Mouse (Mus musculus) testis, adult 2 months (tissue): ENCODE measurements at regions not wholly inside any gene's neighbourhood (a gene's known extent, or its start where the extent isn't known, plus 50 kb on each side); places are given as distances from the start of the nearest gene placed in this dataset.

Source experiments
- H3K27ac ChIP-seq: fragments of 200-500 bp; 2 replicates; pipeline ENCODE4 v1.5.1; 2012; ENCODE audit warnings: low read depth, low read length; ENCODE audit not compliant: control insufficient read depth, insufficient read depth
- H3K27me3 ChIP-seq: fragments of 200-500 bp; 2 replicates; pipeline ENCODE4 v1.6.1; 2012; ENCODE audit warnings: mild to moderate bottlenecking, low read length, moderate library complexity; ENCODE audit not compliant: control insufficient read depth, insufficient read depth
- H3K36me3 ChIP-seq: fragments of 200-500 bp; 2 replicates; pipeline ENCODE4 v1.6.1; 2012; ENCODE audit warnings: mild to moderate bottlenecking, low read length; ENCODE audit not compliant: control insufficient read depth, insufficient read depth
- H3K4me1 ChIP-seq: fragments of 200-500 bp; 2 replicates; pipeline ENCODE4 v1.6.1; 2012; ENCODE audit warnings: low read length; ENCODE audit not compliant: control insufficient read depth, insufficient read depth
- H3K4me3 ChIP-seq: fragments of 200-500 bp; 2 replicates; pipeline ENCODE4 v1.5.1; 2012; ENCODE audit warnings: low read depth, mild to moderate bottlenecking, low read length, moderate library complexity, mixed read lengths; ENCODE audit not compliant: control insufficient read depth
- CTCF ChIP-seq: fragments of 200-500 bp; IDR thresholded peaks from 2 replicates; pipeline ENCODE4 v1.5.1; 2012; ENCODE audit warnings: low read depth, mild to moderate bottlenecking, inconsistent platforms, low read length, moderate library complexity; ENCODE audit not compliant: control insufficient read depth, insufficient read depth, insufficient replicate concordance
- POLR2A ChIP-seq: fragments of 200-500 bp; IDR thresholded peaks from 2 replicates; pipeline ENCODE4 v1.6.1; 2012; ENCODE audit warnings: low read depth, mild to moderate bottlenecking, inconsistent platforms, low read length, moderate library complexity; ENCODE audit not compliant: control insufficient read depth

GRCm38 (mm10) chr13:103417256-103417655, 83.0 kb upstream of the Mast4 start:
- Histone ChIP-seq H3K4me3 (no peak overlapping the region), H3K27me3 (no peaks in the 10 kb centered on the region)

GRCm38 (mm10) chr13:103415335-103415734, 81.0 kb upstream of the Mast4 start:
- Histone ChIP-seq H3K4me1 (no peaks in the 10 kb centered on the region), H3K27ac (no peak overlapping the region), H3K36me3 (no peaks in the 10 kb centered on the region), H3K4me3 (no peak overlapping the region), H3K27me3 (no peaks in the 10 kb centered on the region)
- TF ChIP-seq POLR2A (no peak), CTCF (no peak)

More at GRCm38 (mm10) chr13:103417256-103417655, 83.0 kb upstream of the Mast4 start:
- Histone ChIP-seq H3K27ac (no peak overlapping the region), H3K4me1 (peaks cover 6% of the 10 kb centered on the region), H3K36me3 (no peaks in the 10 kb centered on the region)
- TF ChIP-seq POLR2A (no peak), CTCF (no peak)

GRCm38 (mm10) chr13:103412566-103412965, 78.3 kb upstream of the Mast4 start:
- TF ChIP-seq POLR2A (no peak), CTCF (no peak)

GRCm38 (mm10) chr13:103409286-103409685, 75.0 kb upstream of the Mast4 start:
- TF ChIP-seq POLR2A: no peak
- TF ChIP-seq CTCF: no peak
- Histone ChIP-seq H3K27ac (no peak overlapping the region), H3K4me3 (no peak overlapping the region), H3K4me1 (no peaks in the 10 kb centered on the region), H3K27me3 (no peaks in the 10 kb centered on the region), H3K36me3 (no peaks in the 10 kb centered on the region)

More at GRCm38 (mm10) chr13:103412566-103412965, 78.3 kb upstream of the Mast4 start:
- H3K4me3 ChIP-seq: no peak overlapping the region
- no peaks in the 10 kb centered on the region for H3K27me3 ChIP-seq
- no peaks in the 10 kb centered on the region for H3K36me3 ChIP-seq
- no peak overlapping the region for H3K27ac ChIP-seq
- H3K4me1 ChIP-seq: no peaks in the 10 kb centered on the region

GRCm38 (mm10) chr13:103396526-103397020, 62.3 kb upstream of the Mast4 start:
- Histone ChIP-seq H3K36me3 (no peaks in the 10 kb centered on the region), H3K4me1 (no peaks in the 10 kb centered on the region), H3K27ac (no peak overlapping the region), H3K4me3 (no peak overlapping the region), H3K27me3 (no peaks in the 10 kb centered on the region)
- TF ChIP-seq CTCF (no peak), POLR2A (no peak)

- Histone ChIP-seq H3K27ac (no peak overlapping the region), H3K4me3 (no peak overlapping the region), H3K4me1 (no peaks in the 10 kb centered on the region), H3K36me3 (no peaks in the 10 kb centered on the region), H3K27me3 (no peaks in the 10 kb centered on the region)
- TF ChIP-seq POLR2A: no peak
- no peak for TF ChIP-seq CTCF
Observed at GRCm38 (mm10) chr13:103396099-103396498, 61.8 kb upstream of the Mast4 start.

GRCm38 (mm10) chr13:103392581-103392980, 58.3 kb upstream of the Mast4 start:
- H3K4me1 ChIP-seq: no peaks in the 10 kb centered on the region
- TF ChIP-seq POLR2A: no peak
- TF ChIP-seq CTCF: no peak
- no peaks in the 10 kb centered on the region for H3K36me3 ChIP-seq
- no peak overlapping the region for H3K4me3 ChIP-seq
- H3K27ac ChIP-seq: no peak overlapping the region
- H3K27me3 ChIP-seq: no peaks in the 10 kb centered on the region

- Histone ChIP-seq H3K36me3 (no peaks in the 10 kb centered on the region), H3K27me3 (no peaks in the 10 kb centered on the region), H3K4me3 (no peak overlapping the region), H3K4me1 (no peaks in the 10 kb centered on the region), H3K27ac (no peak overlapping the region)
- no peak for TF ChIP-seq POLR2A
Observed at GRCm38 (mm10) chr13:103391396-103391795, 57.1 kb upstream of the Mast4 start.

- Histone ChIP-seq H3K27me3 (no peaks in the 10 kb centered on the region), H3K4me3 (no peak overlapping the region), H3K4me1 (no peaks in the 10 kb centered on the region), H3K36me3 (no peaks in the 10 kb centered on the region), H3K27ac (no peak overlapping the region)
- no peak for TF ChIP-seq POLR2A
- no peak for TF ChIP-seq CTCF
Observed at GRCm38 (mm10) chr13:103390991-103391390, 56.7 kb upstream of the Mast4 start.
